Mouse (Mus musculus) layer of hippocampus, adult 9-10 months (tissue): ENCODE data around the gene Csta1.

Source experiments
- DNase-seq: peaks from one replicate; pipeline ENCODE4 v3.0.0; 2022; ENCODE audit warnings: low spot score

The Csta1 gene

GRCm38 (mm10) chr16:36071071-36071449 lies 60.0 kb downstream of the Csta1 start:
- no peak for DNase-seq
